Mouse (Mus musculus): ENCODE results near the gene Napepld. TPM values are rescaled to one million over a fixed set of nuclear protein-coding genes. Genes with fewer than 3 reads are reported as not detected.
"Not testable (repeated sequence)": the region's sequence is repeated elsewhere in the genome, so short reads cannot be mapped to it uniquely, and the experiment has no call there.

Napepld gene
- total RNA-seq, 2 experiments from 2014 or later, result 6.2 to 6.3 TPM

- DNase-seq, result no peak
Measured at GRCm38 (mm10) chr5:21706546-21706945, 5.3 kb upstream of the Napepld start.

DNA sequence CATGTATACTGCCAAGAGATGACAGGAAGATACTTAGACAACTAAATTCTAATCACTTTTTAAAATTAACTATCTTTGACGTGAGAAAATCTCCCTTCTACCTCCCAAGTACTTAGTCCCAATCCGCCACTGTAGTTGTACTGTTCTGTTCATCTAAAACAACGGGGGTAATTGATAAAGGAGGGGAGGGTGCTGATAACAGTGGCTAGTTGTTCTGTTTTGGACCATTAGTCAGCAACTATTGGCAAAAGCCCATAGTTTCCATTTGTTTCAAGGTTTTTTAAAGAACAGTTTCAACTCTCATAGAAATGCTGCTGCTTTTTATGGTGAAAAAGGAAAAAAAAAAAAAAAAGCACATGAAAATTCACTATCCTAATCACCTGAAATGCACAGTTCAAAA is 2.5 kb upstream of the Napepld start:
- no peak for DNase-seq

- peak; percentile 29 to 44 for DNase-seq
Measured at GRCm38 (mm10) chr5:21702873-21703475, 1.8 kb upstream of the Napepld start.

GRCm38 (mm10) chr5:21702009-21702364 is 791 bp upstream of the Napepld start:
- no peak for DNase-seq

GRCm38 (mm10) chr5:21700934-21701333 is 262 bp downstream of the Napepld start:
- DNase-seq, result no peak

- DNase-seq, result no peak
Measured at GRCm38 (mm10) chr5:21700272-21700821, 849 bp downstream of the Napepld start.

GRCm38 (mm10) chr5:21699555-21699954 is 1.6 kb downstream of the Napepld start:
- not testable (repeated sequence) for DNase-seq

DNA sequence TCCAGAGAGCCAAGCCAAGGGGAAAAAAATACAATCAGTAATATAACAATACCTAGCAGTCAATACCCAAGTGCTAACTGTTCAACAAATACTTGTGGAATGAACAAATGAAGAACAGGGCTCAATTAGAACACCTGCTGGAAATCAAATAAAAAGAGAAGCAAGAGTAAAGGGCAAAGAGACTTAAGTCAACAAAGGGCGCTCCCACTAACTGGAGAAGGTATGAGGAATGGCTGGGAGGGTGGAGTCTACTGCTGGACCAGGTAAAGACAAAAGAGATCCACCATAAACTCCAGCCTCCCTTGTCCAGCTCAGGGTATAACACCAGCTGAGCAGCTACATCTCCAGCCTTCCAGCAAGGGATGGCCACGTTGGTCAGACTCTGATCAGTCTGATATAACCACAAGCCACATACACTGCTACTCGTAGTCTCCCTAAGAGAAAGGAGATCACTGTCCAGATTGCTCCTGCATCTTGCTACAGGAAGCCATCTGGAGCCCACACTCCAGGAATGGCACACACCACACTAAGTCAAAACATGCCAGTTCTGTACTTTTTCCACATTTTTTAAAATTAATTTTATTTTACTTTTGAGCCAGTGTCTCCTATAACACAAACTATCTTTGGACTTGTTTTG is 6.2 kb downstream of the Napepld start:
- no peak for DNase-seq

GRCm38 (mm10) chr5:21693372-21693870 is 7.8 kb downstream of the Napepld start:
- DNase-seq, result no peak

DNA sequence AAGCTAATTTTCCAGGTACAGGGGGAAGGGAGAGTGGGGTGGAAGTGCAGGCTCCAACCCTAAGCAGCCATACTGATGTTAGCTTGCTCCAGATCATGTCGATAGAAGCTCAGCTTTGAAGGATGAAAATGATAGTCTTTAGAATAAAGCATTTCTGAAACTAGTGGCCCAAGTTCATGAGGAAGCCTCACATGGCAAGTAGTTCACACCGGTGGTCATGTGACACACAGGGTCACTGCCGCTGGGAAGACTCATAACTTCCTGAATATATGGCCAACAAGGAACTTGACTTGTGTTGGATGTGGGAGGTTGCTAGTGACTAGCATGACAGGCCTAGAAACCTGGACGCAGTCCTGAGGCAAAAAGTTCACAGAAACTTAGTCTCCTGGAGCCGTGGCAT is 9.0 kb downstream of the Napepld start:
- DNase-seq, result no peak

DNA sequence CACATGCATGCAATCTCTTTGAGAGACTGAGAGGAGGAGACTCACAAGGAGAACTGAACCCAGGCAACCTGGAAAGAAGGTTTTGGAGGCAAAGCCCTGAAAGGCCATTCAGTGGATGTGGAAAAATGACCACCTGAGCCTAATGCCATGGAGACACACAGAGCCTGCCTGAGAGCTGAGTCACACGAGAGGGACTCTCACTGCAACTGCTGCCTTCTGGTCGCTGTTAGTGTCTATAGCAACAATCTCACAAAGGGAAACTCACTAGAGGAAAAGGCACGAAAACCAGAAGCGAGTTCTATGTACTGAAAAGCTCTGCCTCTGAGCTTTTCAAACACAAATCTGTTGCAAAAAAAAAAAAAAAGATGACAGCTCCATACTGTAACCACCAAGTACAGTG is 14.2 kb downstream of the Napepld start:
- no peak for DNase-seq

- DNase-seq, result no peak
Measured at GRCm38 (mm10) chr5:21685001-21685400, 16.2 kb downstream of the Napepld start.

DNA sequence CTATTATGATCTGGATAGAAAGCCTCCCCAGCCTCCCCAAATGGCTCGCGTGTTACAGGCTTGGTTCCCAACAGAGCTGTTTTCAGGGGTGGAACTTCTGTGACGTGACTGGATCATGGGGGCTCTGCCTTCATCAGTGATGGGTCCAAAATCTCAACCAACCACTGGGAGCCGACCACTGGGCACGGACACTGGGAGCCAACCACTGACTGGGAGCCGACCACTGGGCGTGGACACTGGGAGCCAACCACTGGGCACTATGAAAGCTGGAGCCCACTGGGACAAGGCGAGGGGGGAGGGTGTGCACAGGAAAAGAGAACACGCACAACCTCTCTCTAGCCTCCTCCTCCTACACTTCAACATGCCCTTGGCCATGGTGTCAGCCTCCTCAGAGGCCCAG is 17.4 kb downstream of the Napepld start:
- DNase-seq, result no peak

- no peak for DNase-seq
Measured at GRCm38 (mm10) chr5:21680940-21681339, 20.3 kb downstream of the Napepld start.

DNA sequence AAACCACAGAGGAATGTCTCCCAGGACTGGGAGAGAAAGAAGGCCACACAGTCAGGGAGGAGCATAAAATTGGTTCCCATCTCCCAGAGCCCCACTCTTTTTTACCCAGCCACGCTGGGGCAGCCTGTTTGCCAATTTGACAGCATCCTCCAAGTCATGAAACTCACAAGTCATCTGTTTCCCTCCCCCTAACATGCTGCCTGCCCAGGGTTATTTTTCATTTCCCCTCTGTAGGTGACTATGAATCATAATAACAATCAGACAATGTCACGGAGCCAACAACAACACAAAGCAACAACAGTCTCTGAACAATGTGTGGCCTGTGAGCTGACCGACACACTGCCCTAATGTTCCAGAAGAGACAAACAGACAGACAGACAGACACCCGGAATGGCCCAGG is 21.2 kb downstream of the Napepld start:
- DNase-seq, result no peak

DNA sequence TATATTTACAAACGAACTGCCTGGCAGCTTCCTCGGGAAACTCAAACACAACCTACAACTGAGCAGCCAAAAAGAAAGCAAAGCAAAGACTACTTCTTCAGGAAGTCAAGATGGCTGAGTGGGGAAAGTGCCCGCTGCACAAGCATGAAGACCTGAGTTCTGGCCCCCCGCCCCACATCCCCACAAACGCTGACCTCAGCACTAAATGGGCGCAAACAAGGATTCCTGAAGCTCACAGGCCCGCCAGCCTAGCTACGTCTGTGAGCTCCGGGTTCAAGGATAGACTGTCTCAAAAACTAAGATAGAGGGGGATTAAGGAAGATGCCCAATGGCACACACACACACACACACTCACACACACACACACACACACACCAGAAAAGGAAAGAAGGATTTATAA is 22.8 kb downstream of the Napepld start:
- DNase-seq, result no peak

- no peak for DNase-seq
Measured at GRCm38 (mm10) chr5:21677939-21678338, 23.3 kb downstream of the Napepld start.

DNA sequence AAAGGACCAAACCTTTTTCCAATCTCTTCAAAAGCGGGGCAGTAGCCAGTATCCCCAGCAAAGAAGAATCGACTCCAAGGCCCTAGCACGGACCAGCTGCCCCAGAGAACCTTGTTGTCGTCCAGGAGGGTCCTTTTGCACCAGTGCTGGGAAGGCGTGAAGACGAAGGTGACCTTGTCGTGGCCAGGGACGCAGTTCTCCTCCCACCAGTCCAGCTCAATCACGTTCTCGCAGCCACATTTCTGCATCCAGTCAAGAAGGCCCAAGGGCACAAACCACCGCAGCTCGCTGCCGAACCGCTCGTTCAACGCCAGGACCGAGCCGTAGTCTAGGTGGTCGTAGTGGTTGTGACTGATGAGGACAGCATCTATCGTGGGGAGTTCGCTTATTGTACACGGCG is 25.7 kb downstream of the Napepld start:
- no peak for DNase-seq

DNA sequence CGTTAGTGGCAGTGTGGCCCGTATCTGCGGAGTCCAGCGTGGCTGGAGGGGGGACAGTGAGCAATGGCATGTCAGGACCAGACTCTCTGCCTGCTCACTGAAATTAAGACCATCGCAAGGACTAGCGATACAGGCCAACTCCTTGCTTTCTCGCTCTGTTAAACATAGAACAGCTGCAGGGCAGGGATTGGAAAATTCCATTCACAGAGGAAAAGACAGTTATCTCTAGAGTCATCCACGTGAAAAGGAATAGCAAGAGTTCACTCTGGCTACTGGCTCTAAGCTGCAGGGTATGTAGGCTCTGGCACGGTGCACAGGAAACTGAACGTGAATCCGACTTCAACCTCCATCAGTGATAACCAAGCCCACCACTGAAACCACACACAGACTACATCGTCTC is 26.2 kb downstream of the Napepld start:
- no peak for DNase-seq

DNA sequence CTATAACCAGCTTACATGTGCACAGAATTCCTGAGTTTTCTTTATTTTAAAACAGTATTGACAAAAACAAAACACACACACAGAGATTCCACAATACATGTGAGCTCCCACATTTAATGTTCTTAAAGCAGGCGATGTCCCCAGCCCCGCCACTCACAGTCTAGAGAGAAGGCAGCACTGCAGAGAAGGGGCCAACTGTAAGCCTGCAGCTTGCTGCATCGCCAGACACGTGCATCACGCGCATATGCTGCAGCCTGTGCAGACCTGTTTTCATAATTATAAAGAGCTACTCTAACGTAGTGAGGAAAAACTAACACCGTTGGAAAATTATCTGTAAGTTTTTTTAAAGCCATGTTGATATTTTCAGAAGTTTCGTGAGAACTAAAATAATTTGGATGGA is 27.5 kb downstream of the Napepld start:
- no peak for DNase-seq

DNA sequence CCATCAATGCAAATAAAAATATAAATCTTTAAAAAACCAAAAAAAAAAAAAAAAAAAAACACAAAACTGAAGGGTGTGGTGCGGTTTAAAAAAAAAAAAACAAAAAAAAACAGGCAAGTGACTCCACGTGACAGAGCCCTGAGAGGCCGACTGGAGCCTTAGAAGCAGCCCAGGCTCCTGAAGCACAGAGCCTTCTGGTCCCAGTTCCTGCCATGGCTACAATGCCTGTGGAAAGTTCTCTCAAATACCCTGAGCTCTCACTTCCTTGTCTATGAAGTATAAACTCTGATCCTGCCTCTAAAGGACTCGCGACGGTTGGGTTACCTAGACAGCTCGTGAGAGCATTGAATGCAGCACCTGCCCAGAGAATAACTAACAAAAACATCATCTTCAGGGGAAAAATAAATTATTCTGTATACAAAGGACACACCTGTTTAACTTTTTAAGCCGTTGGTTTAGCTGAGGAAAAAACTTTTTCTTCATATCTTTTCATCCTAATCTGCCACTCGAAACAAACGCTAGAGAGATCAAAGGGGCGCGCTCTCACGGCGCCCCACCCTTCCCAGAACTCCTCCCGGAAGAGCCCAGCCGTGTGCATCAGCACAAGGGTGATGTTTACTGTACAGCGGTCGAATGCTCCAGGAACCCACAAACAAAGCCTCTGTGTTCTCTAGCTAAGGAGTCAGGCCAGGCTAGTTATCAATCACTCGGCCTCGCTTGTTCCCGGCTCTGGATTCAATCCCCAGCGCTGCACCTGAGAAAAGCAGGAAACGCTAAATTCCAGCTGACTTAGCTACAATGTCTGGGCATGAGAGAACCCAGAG is 28.2 kb downstream of the Napepld start:
- no peak for DNase-seq

DNA sequence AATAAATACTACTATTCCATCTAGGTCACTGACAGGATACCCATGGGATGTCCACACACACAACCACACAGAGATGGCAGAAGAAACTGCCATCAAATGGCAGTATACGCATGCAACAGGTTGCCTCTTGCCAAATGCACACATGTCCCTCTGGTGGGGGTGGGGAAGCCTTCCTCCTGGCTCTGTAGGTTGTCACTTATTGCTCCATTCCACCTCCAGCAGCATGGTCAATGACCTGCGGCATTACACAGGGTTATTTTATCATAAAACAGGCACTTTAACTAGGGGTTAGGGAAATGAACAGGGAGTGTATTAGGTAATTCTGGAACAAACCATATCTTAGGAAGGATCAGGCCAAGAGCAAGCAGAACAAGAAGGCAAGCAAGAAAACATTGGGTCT is 31.9 kb downstream of the Napepld start:
- DNase-seq, result no peak
